Mouse (Mus musculus) forebrain, embryonic 12.5 days (tissue): Measurements from ENCODE around the gene Epop. TPM values are rescaled to one million over a fixed set of nuclear protein-coding genes. Genes with fewer than 3 reads are reported as not detected.

Experiments
- ATAC-seq: fragments of 200-750 bp; cut with Nextera tagmentation; 2 replicates; pipeline ENCODE4 v1.8.0; 2017; ENCODE audit warnings: moderate TSS enrichment; ENCODE audit not compliant: low FRiP score
- H3K27ac ChIP-seq: fragments of 300-500 bp; sonication (generic); 2 replicates; pipeline ENCODE4 v1.5.1; 2016; ENCODE audit warnings: mild to moderate bottlenecking
- H3K27me3 ChIP-seq: fragments of 300-500 bp; sonication (generic); 2 replicates; pipeline ENCODE4 v1.6.1; 2016; ENCODE audit warnings: mild to moderate bottlenecking
- H3K36me3 ChIP-seq: fragments of 300-500 bp; sonication (generic); replicated peaks from 2 replicates; pipeline ENCODE4 v1.6.1; 2016; ENCODE audit warnings: mild to moderate bottlenecking
- H3K4me1 ChIP-seq: fragments of 300-500 bp; sonication (generic); 2 replicates; pipeline ENCODE4 v1.6.1; 2016
- H3K4me2 ChIP-seq: fragments of 300-500 bp; sonication (generic); 2 replicates; pipeline ENCODE4 v1.6.1; 2016; ENCODE audit warnings: mild to moderate bottlenecking, moderate library complexity
- H3K4me3 ChIP-seq: fragments of 300-500 bp; sonication (generic); replicated peaks from 2 replicates; pipeline ENCODE4 v1.5.1; 2016; ENCODE audit warnings: mild to moderate bottlenecking
- H3K9ac ChIP-seq: fragments of 300-500 bp; sonication (generic); 2 replicates; pipeline ENCODE4 v1.6.1; 2016; ENCODE audit warnings: mild to moderate bottlenecking
- H3K9me3 ChIP-seq: fragments of 300-500 bp; sonication (generic); 2 replicates; pipeline ENCODE4 v1.6.1; 2016
- WGBS: fragments of 180-500 bp; shearing (Covaris S2); methylation state at CpG from one replicate; pipeline ENCODE4 v1.1.7; 2016; 5-methylcytosine and 5-hydroxymethylcytosine counted together
- microRNA-seq: library from miRNA; unstranded; fragments of <30 nt; microRNA quantifications from one replicate; pipeline ENCODE4, GENCODE M21; 2017
- polyA plus RNA-seq: library from polyadenylated mRNA; unstranded; fragments of >200 nt; fragmentation: Nextera tagmentation; extraction: Ambion mirVana; gene quantifications from 2 replicates; pipeline ENCODE4 v1.2.1, GENCODE M21; 2016

Gene Epop
- polyA plus RNA-seq, 1 experiment from 2014 or later, result 11.9 TPM

DNA sequence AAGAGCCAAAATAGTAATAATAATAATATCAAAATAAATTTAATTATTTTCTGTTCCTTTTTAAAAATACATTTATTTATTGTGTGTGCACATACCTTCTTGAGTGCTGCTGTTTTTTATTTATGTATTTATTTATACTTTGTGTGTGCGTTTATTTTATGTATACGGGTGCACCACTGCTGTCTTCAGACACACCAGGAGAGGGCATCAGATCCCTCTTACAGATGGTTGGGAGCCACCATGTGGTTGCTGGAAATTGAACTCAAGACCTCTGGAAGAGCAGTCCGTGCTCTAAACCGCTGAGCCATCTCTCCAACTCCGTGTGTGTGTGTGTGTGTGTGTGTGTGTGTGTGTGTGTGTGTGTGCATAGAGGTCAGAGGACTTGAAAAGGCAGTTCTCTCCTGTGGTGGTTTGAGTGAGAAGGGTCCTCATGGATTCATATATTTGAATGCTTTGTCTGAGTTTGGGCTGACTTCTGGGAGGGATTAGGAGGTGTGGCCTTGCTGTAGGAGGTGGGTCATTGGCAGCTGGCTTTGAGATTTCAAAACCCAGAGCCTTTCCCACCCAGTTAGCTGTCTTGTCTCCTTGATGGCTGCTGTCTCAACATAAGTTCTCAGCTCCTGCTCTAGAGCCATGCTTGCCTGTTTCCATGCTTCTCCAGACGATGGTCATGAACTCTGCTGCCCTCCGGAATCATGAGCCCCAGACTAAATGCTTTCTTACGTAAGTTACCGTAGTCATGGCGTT lies 31.4 kb downstream of the Epop start:
- Histone ChIP-seq H3K27me3 (no peaks in the 10 kb centered on the region), H3K27ac (no peak overlapping the region), H3K9me3 (no peaks in the 10 kb centered on the region), H3K9ac (no peak overlapping the region), H3K4me2 (no peak overlapping the region), H3K36me3 (no peaks in the 10 kb centered on the region), H3K4me1 (peaks cover 9% of the 10 kb centered on the region; the same call in 1 of the 2 replicates), H3K4me3 (no peak overlapping the region)
- 78% methylated on average over 10 of the region's 10 CpGs for WGBS
- no peak for ATAC-seq

GRCm38 (mm10) chr11:97594136-97594535 lies 35.4 kb downstream of the Epop start:
- Histone ChIP-seq H3K27me3 (peaks cover 9% of the 10 kb centered on the region; the same call in 1 of the 2 replicates), H3K4me2 (no peak overlapping the region), H3K36me3 (no peaks in the 10 kb centered on the region), H3K4me1 (peaks cover 15% of the 10 kb centered on the region), H3K9me3 (no peaks in the 10 kb centered on the region), H3K27ac (no peak overlapping the region), H3K4me3 (no peak overlapping the region), H3K9ac (no peak overlapping the region)
- ATAC-seq, result no peak
- 54% methylated on average over 6 of the region's 6 CpGs for WGBS

DNA sequence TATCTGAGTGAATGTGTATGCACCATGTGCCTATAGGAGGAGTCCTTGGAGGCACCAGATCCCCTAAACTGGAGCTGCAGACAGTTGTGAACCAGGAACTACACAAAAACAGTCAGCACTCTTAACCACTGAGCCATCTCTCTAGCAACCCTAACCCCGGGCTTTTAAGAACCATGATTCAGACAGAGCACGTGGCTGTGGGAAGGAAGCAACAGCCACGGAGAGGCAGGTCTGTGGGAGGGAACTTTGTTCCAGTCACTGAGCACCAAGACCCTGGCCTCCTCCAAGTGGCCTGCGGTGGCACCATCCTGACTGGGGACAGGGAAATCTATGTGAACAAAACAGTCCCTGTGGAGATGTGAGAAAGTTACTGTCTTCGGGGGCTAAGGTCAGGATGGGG lies 37.6 kb downstream of the Epop start:
- Histone ChIP-seq H3K36me3 (no peaks in the 10 kb centered on the region), H3K4me1 (peaks cover 17% of the 10 kb centered on the region), H3K9ac (no peak overlapping the region), H3K9me3 (no peaks in the 10 kb centered on the region), H3K27ac (no peak overlapping the region), H3K27me3 (peaks cover 9% of the 10 kb centered on the region; the same call in 1 of the 2 replicates), H3K4me2 (no peak overlapping the region), H3K4me3 (no peak overlapping the region)
- WGBS, result 32% methylated on average over 5 of the region's 5 CpGs
- ATAC-seq, result no peak

- Histone ChIP-seq H3K4me1 (peaks cover 17% of the 10 kb centered on the region), H3K4me3 (no peak overlapping the region), H3K27me3 (peaks cover 9% of the 10 kb centered on the region; the same call in 1 of the 2 replicates), H3K36me3 (no peaks in the 10 kb centered on the region), H3K9me3 (no peaks in the 10 kb centered on the region), H3K4me2 (no peak overlapping the region), H3K9ac (0 out of 2 replicates have a peak overlapping the region, but pooled peaks have one; percentile 33), H3K27ac (no peak overlapping the region)
- 28% methylated on average over 24 of the region's 24 CpGs for WGBS
- no peak for ATAC-seq
Measured at GRCm38 (mm10) chr11:97590227-97590960, 39.1 kb downstream of the Epop start.

- Histone ChIP-seq H3K27ac (no peak overlapping the region), H3K9ac (no peak overlapping the region), H3K4me2 (0 out of 2 replicates have a peak overlapping the region, but pooled peaks have one; percentile 22), H3K4me1 (peaks cover 17% of the 10 kb centered on the region), H3K9me3 (no peaks in the 10 kb centered on the region), H3K27me3 (peaks cover 9% of the 10 kb centered on the region; the same call in 1 of the 2 replicates), H3K36me3 (no peaks in the 10 kb centered on the region), H3K4me3 (no peak overlapping the region)
- ATAC-seq, result no peak
- WGBS, result under 1% methylated on average over 10 of the region's 10 CpGs
Measured at GRCm38 (mm10) chr11:97589216-97589615, 40.3 kb downstream of the Epop start.

DNA sequence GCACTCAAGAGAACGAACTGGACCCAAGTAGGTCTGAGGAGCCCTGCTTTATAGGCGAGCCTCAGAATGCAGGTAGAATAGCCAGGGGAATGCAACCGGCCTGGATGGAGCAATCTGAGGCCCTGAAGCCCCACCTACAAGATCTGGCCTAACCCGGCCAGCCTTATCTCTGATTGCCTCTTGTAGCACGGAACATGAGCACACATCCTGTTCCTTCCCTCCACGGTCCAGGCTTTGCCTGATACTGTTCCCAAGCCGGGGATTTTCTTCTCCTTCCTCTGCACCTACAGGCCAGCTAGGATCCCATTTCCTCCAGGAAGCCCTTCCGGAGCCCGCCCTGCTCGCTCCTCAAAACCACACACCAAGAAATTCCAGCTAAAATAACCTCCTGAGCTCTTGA lies 43.6 kb downstream of the Epop start:
- no peaks in the 10 kb centered on the region for H3K36me3 ChIP-seq
- WGBS, result 75% methylated on average over 10 of the region's 10 CpGs
- no peak overlapping the region for H3K4me2 ChIP-seq
- no peak overlapping the region for H3K4me3 ChIP-seq
- peaks cover 9% of the 10 kb centered on the region for H3K27me3 ChIP-seq
- no peak overlapping the region for H3K9ac ChIP-seq
- no peaks in the 10 kb centered on the region for H3K9me3 ChIP-seq
- no peak for ATAC-seq
- H3K4me1 ChIP-seq, result peaks cover 17% of the 10 kb centered on the region
- no peak overlapping the region for H3K27ac ChIP-seq

GRCm38 (mm10) chr11:97584476-97584875 lies 45.0 kb downstream of the Epop start:
- Histone ChIP-seq H3K9me3 (no peaks in the 10 kb centered on the region), H3K4me2 (no peak overlapping the region), H3K27me3 (no peaks in the 10 kb centered on the region; the same call in 1 of the 2 replicates), H3K9ac (no peak overlapping the region), H3K4me1 (peaks cover 10% of the 10 kb centered on the region), H3K27ac (no peak overlapping the region), H3K36me3 (no peaks in the 10 kb centered on the region), H3K4me3 (no peak overlapping the region)
- no peak for ATAC-seq
- WGBS, result 79% methylated on average over 7 of the region's 7 CpGs

DNA sequence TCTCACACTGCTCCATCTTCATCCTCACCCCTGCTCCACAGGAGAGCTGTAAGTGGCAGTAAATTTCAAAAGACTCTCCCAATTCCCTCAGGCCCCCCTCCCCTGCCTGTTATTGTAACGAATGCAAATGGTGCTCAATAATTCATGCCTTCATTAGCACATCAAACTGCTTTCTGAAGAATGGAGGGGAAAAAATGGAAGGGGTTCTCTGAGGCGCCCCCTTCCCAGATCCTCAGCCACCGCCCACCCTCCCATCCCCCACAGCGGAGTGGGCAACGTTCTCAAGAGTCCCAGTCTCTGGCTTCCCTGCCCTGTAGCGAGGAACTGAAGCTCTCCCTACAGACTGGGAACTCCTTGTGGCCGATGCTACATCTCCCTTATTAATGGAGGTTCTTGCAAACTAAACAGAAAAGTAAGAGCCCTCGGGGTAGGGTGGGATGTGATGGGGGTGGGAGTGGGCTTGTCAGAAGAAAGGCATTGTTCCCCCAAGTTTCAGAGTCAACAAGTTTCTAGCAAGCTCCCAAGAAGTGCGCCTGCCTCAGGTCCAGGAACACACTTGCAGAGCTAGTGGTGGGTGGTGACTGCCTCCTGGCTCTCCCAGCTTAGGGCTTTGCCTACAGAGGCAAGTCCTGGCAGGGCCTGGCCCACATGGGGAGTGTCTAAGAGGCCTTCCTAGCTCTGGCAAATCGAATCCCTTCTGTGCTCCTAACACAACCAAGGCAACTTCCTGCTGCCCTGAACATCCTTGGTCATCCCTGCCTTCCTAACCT lies 50.2 kb downstream of the Epop start:
- H3K4me1 ChIP-seq, result peaks cover 32% of the 10 kb centered on the region
- H3K27me3 ChIP-seq, result peaks cover 19% of the 10 kb centered on the region
- H3K9me3 ChIP-seq, result no peaks in the 10 kb centered on the region
- no peak for ATAC-seq
- peak overlapping the region; percentile 63; the same call in 1 of the 2 replicates for H3K27ac ChIP-seq
- H3K36me3 ChIP-seq, result no peaks in the 10 kb centered on the region
- H3K4me3 ChIP-seq, result no peak overlapping the region
- no peak overlapping the region for H3K9ac ChIP-seq
- peak overlapping the region; percentile 27 for H3K4me2 ChIP-seq
- 10% methylated on average over 10 of the region's 10 CpGs for WGBS

DNA sequence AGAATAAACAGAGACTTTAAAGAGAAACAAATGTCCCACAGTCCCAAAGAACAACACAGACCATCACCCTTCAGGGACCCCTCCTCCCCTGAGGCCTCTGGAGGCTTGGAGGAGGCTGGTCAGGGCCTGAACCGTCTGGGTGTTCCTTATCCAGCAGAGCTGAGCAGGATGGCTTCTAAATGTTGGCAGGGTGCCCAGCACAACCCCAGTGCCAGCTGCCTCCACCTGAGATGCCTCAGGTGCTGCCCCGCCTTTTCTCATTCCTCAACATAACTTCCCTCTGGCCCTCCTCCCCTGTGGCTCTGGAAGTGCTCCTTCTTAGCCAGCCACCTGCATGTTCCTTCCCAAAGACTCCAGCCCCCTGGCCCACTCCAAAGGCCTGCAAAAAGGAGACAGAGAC lies 51.2 kb downstream of the Epop start:
- Histone ChIP-seq H3K27me3 (peaks cover 23% of the 10 kb centered on the region), H3K4me3 (no peak overlapping the region), H3K4me2 (no peak overlapping the region), H3K9ac (no peak overlapping the region), H3K27ac (peak overlapping the region; percentile 63; the same call in 1 of the 2 replicates), H3K9me3 (no peaks in the 10 kb centered on the region), H3K36me3 (no peaks in the 10 kb centered on the region), H3K4me1 (peaks cover 42% of the 10 kb centered on the region)
- no peak for ATAC-seq
- WGBS, result 52% methylated on average over 2 of the region's 2 CpGs

Small RNA genes within 50 kb of the gene (microRNA-seq; reads per million reads assigned to microRNA genes)
- gene Gm24158, result 1.9 reads per million
- not detected for gene Mir6927

Other genes with a start within 250 kb of the Epop start
- 4.2 and 5.1 TPM in 2 replicates for gene Arhgap23, start 214.2 kb downstream of the Epop start, polyA plus RNA-seq
- 0.50 and 0.79 TPM in 2 replicates for gene 4933428G20Rik, start 129.4 kb downstream of the Epop start, polyA plus RNA-seq
- 5.2 and 5.7 TPM in 2 replicates for gene Srcin1, start 53.5 kb downstream of the Epop start, polyA plus RNA-seq
- gene Mllt6, start 33.7 kb upstream of the Epop start, polyA plus RNA-seq, result 3.3 and 3.7 TPM in 2 replicates
- gene Cisd3, start 56.1 kb upstream of the Epop start, polyA plus RNA-seq, result 13.2 and 14.9 TPM in 2 replicates
- 24.2 TPM in 2 replicates for gene Pcgf2, start 70.8 kb upstream of the Epop start, polyA plus RNA-seq
- 457 TPM in 2 replicates for gene Psmb3, start 73.7 kb upstream of the Epop start, polyA plus RNA-seq
- 2.7 and 2.8 TPM in 2 replicates for gene Pip4k2b, start 115.0 kb upstream of the Epop start, polyA plus RNA-seq
- gene Cwc25, start 136.9 kb upstream of the Epop start, polyA plus RNA-seq, result 21.5 and 22.4 TPM in 2 replicates
- gene 1700001P01Rik, start 146.2 kb upstream of the Epop start, polyA plus RNA-seq, result 0.55 and 1.0 TPM in 2 replicates
- 392 and 426 TPM in 2 replicates for gene Rpl23, start 152.7 kb upstream of the Epop start, polyA plus RNA-seq
- 103 and 109 TPM in 2 replicates for gene Lasp1, start 169.3 kb upstream of the Epop start, polyA plus RNA-seq
- 15.1 and 17.0 TPM in 2 replicates for gene B230217C12Rik, start 211.1 kb upstream of the Epop start, polyA plus RNA-seq